In the genomic region with DNA sequence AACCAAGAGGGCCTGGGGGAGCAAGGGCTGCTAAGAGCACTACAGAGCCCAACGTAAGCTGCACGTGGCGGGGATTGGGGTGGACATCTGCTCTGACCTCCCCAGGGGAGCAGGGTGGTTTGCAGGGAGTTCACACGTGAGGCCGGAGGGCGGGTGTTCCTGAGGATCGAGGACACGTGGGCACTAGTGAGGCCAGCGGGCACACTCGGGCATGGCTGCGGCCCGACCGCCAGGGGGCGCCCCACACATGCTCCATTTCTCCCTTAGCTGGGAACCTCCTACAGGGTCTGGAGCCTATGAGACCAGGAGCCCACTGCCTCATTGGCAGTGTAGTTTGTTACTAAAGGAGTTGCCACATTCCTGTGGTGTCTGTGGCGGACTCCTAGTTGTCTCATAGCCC, we compare ENCODE assay signal across 8 mouse cellular contexts. TPM values are rescaled to one million over a fixed set of nuclear protein-coding genes. Genes with fewer than 3 reads are reported as not detected.
DNase-seq lines count a peak whose midpoint lies in the region; ATAC-seq and TF ChIP-seq lines count a peak whose summit lies in the region.
"Had no signal": no experiment of that assay in that cellular context is flagged by ENCODE, and none has a peak within 500 bp of the region (broad histone marks: within the 10 kb centered on the region; RNA-seq: fewer than 3 reads in every experiment).

No protein-coding gene starts in this region.

- peak; percentile 82 for DNase-seq in MN1 (ENCODE audit: low spot score)
- DNase-seq in c-Kit-negative CD71-positive TER-119-positive erythroid progenitor cells, embryonic 14.5 days (ENCODE audit: low read depth, low spot score) = peak; percentile 65
- peak; percentile 56 for DNase-seq in forebrain, postnatal 0 days
- peak; percentile 90 for DNase-seq in heart, postnatal 4 days
- peak; percentile 68 to 82 for DNase-seq in left cerebral cortex, adult 2 months (ENCODE audit: extremely low spot score in 1 of 2, low spot score in 2 of 2)
- DNase-seq in spleen, adult 18-20 months = peak; percentile 50 to 70

- no peaks in the 10 kb centered on the region for H3K9me3 ChIP-seq in forebrain, postnatal 0 days (ENCODE audit: low read length)

- H3K9ac ChIP-seq in forebrain, postnatal 0 days = no peak overlapping the region

- H3K36me3 ChIP-seq in forebrain, postnatal 0 days (ENCODE audit: insufficient read depth) = no peaks in the 10 kb centered on the region

- no peaks in the 10 kb centered on the region for H3K4me1 ChIP-seq in forebrain, postnatal 0 days (ENCODE audit: insufficient read depth)

- no peak overlapping the region for H3K4me2 ChIP-seq in forebrain, postnatal 0 days (ENCODE audit: low read depth)

- no peak overlapping the region for H3K27ac ChIP-seq in forebrain, postnatal 0 days (ENCODE audit: low read depth, low read length)
- no peak overlapping the region for H3K27ac ChIP-seq in left cerebral cortex, adult 2 months

- no peak overlapping the region for H3K4me3 ChIP-seq in forebrain, postnatal 0 days (ENCODE audit: low read depth, low read length)
- H3K4me3 ChIP-seq in left cerebral cortex, adult 2 months = no peak overlapping the region

- ATAC-seq in forebrain, postnatal 0 days = peak; percentile 47; the same call in 1 of the 2 replicates
- peak; percentile 83 for ATAC-seq in megakaryocyte, adult 5-6 weeks (ENCODE audit: poor library complexity, severe bottlenecking)

- intact Hi-C loops in left cerebral cortex, adult 2 months (cut with DNase I) = loop anchor here (2.0 kb wide), 2 partner anchors 52 to 160 kb away; no protein-coding TSS in a partner anchor

- peak; percentile 77 for TF ChIP-seq CTCF in forebrain, postnatal 0 days (IDR thresholded peaks at IDR 0.05; ENCODE audit: low read depth)
- peak; percentile 97 for TF ChIP-seq CTCF in left cerebral cortex, adult 2 months (IDR thresholded peaks at IDR 0.05)

- H3K27me3 ChIP-seq in forebrain, postnatal 0 days (ENCODE audit: insufficient read depth, low read length) = peaks cover 80% of the 10 kb centered on the region

- WGBS in forebrain, postnatal 0 days = 9% methylated on average over 15 of the region's 15 CpGs

RNA-seq across cellular contexts. Expression of a gene that starts 5.1 kb away (rescaled TPM):
- total RNA-seq in forebrain, postnatal 0 days (2014; rRNA removed) = 2.5 and 2.7 TPM in 2 replicates
- 0.26 and 0.33 TPM in 2 replicates for polyA plus RNA-seq in forebrain, postnatal 0 days (2015; fragmentation: Nextera tagmentation; extraction: Ambion mirVana)
- 10 to 100 TPM in 1 of 2 experiments, 1 to 10 TPM in 1; 9.4 to 12.8 TPM for total RNA-seq in heart, postnatal 4 days (2021)
- total RNA-seq in left cerebral cortex, adult 2 months (2021) = 10 to 100 TPM in 1 of 2 experiments, 1 to 10 TPM in 1; 9.8 to 10.9 TPM
- not detected in 2 replicates for total RNA-seq in megakaryocyte, adult 5-6 weeks (2015)
- not detected in 2 replicates for total RNA-seq in megakaryocyte, adult 5-6 weeks (2017)
- polyA plus RNA-seq: neural tube, embryonic 14.5 days had no signal

RNA-seq across cellular contexts. Expression of a gene that starts 43.0 kb away (rescaled TPM):
- total RNA-seq in forebrain, postnatal 0 days (2014; rRNA removed) = 28.2 and 49.4 TPM in 2 replicates
- 81.3 and 99.7 TPM in 2 replicates for polyA plus RNA-seq in forebrain, postnatal 0 days (2015; fragmentation: Nextera tagmentation; extraction: Ambion mirVana)
- total RNA-seq in heart, postnatal 4 days (2021) = 10 to 100 TPM; 73.2 to 76.8 TPM
- total RNA-seq in left cerebral cortex, adult 2 months (2021) = 10 to 100 TPM; 70.8 to 72.8 TPM
- 39.0 and 39.7 TPM in 2 replicates for total RNA-seq in megakaryocyte, adult 5-6 weeks (2015)
- 44.5 and 61.2 TPM in 2 replicates for total RNA-seq in megakaryocyte, adult 5-6 weeks (2017)
